Mouse (Mus musculus): Measurements from ENCODE around the gene Ap1m2. TPM values are rescaled to one million over a fixed set of nuclear protein-coding genes. Genes with fewer than 3 reads are reported as not detected.

The Ap1m2 gene
- polyA plus RNA-seq, 1 experiment from 2014 or later: 3.3 TPM

DNA sequence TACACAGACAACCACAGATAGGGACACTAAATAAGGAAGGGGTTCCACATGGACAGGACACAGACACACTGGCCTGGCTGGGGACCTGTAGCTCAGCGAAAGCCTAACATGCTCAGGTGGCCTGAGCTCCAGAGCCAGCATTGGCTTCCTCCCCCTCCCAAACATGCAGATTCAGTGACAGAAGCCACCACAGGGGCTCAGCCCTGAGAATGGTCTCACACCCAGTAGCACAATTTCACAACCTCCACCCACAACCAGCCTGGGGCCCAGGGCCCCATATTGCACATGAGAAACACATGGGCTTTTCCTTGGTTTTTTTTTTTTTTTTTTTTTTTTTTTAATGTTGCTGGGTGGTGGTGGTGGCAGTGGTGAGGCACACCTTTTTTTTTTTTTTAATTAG, 65.8 kb downstream of the Ap1m2 start:
- Histone ChIP-seq H3K4me1 (peaks cover 21% of the 10 kb centered on the region), H3K36me3 (replicated peaks) (no peaks in the 10 kb centered on the region), H3K27ac (no peak overlapping the region), H3K4me2 (no peak overlapping the region), H3K4me3 (replicated peaks) (no peak overlapping the region; the same call in 1 of the 2 replicates), H3K27me3 (peaks cover 97% of the 10 kb centered on the region), H3K9ac (no peak overlapping the region), H3K9me3 (no peaks in the 10 kb centered on the region)
- no peak for ATAC-seq (ENCODE audit: low FRiP score)
- WGBS: 81% methylated on average over 1 of the region's 1 CpGs

- Histone ChIP-seq H3K27ac (no peak overlapping the region), H3K27me3 (peaks cover 94% of the 10 kb centered on the region), H3K36me3 (replicated peaks) (no peaks in the 10 kb centered on the region), H3K4me2 (peak overlapping the region; percentile 69), H3K4me1 (peaks cover 21% of the 10 kb centered on the region), H3K9ac (peak overlapping the region; percentile 48), H3K4me3 (replicated peaks) (peak overlapping the region; percentile 43), H3K9me3 (no peaks in the 10 kb centered on the region)
- under 1% methylated on average over 16 of the region's 16 CpGs for WGBS
- no peak for ATAC-seq (ENCODE audit: low FRiP score)
Observed at GRCm38 (mm10) chr9:21245113-21245487, 67.0 kb downstream of the Ap1m2 start.

- no peak overlapping the region for H3K27ac ChIP-seq
- H3K27me3 ChIP-seq: peaks cover 90% of the 10 kb centered on the region
- H3K9ac ChIP-seq: peak overlapping the region; percentile 48
- H3K9me3 ChIP-seq: no peaks in the 10 kb centered on the region
- WGBS: under 1% methylated on average over 72 of the region's 72 CpGs
- peak overlapping the region; percentile 69 for H3K4me2 ChIP-seq
- H3K4me3 ChIP-seq (replicated peaks): peak overlapping the region; percentile 43
- H3K36me3 ChIP-seq (replicated peaks): no peaks in the 10 kb centered on the region
- no peak; the same call in 1 of the 2 replicates for ATAC-seq (ENCODE audit: low FRiP score)
- H3K4me1 ChIP-seq: peaks cover 23% of the 10 kb centered on the region
Observed at GRCm38 (mm10) chr9:21244428-21245112, 67.6 kb downstream of the Ap1m2 start.

Other genes starting within 250 kb of the Ap1m2 start
- 0.79 and 2.7 TPM in 2 replicates for gene Zglp1, start 245.2 kb downstream of the Ap1m2 start, polyA plus RNA-seq (2016; fragmentation: Nextera tagmentation; extraction: Ambion mirVana)
- gene Gm49373, start 239.2 kb downstream of the Ap1m2 start, polyA plus RNA-seq (2016; fragmentation: Nextera tagmentation; extraction: Ambion mirVana): 0.51 and 2.2 TPM in 2 replicates
- 37.6 and 42.6 TPM in 2 replicates for gene Fdx1l, start 238.7 kb downstream of the Ap1m2 start, polyA plus RNA-seq (2016; fragmentation: Nextera tagmentation; extraction: Ambion mirVana)
- gene Gm38431, start 220.3 kb downstream of the Ap1m2 start, polyA plus RNA-seq (2016; fragmentation: Nextera tagmentation; extraction: Ambion mirVana): 2.0 and 2.8 TPM in 2 replicates
- gene Raver1, start 220.3 kb downstream of the Ap1m2 start, polyA plus RNA-seq (2016; fragmentation: Nextera tagmentation; extraction: Ambion mirVana): 74.2 and 82.7 TPM in 2 replicates
- gene Tyk2, start 181.1 kb downstream of the Ap1m2 start, polyA plus RNA-seq (2016; fragmentation: Nextera tagmentation; extraction: Ambion mirVana): 12.8 TPM in 2 replicates
- gene Cdc37, start 162.4 kb downstream of the Ap1m2 start, polyA plus RNA-seq (2016; fragmentation: Nextera tagmentation; extraction: Ambion mirVana): 260 and 272 TPM in 2 replicates
- 12.8 and 14.5 TPM in 2 replicates for gene Pde4a, start 146.6 kb downstream of the Ap1m2 start, polyA plus RNA-seq (2016; fragmentation: Nextera tagmentation; extraction: Ambion mirVana)
- gene Keap1, start 73.0 kb downstream of the Ap1m2 start, polyA plus RNA-seq (2016; fragmentation: Nextera tagmentation; extraction: Ambion mirVana): 47.5 and 49.6 TPM in 2 replicates
- gene S1pr5, start 63.9 kb downstream of the Ap1m2 start, polyA plus RNA-seq (2016; fragmentation: Nextera tagmentation; extraction: Ambion mirVana): 0.33 and 0.38 TPM in 2 replicates
- 47.4 and 50.7 TPM in 2 replicates for gene Atg4d, start 47.0 kb downstream of the Ap1m2 start, polyA plus RNA-seq (2016; fragmentation: Nextera tagmentation; extraction: Ambion mirVana)
- gene Kri1, start 24.4 kb downstream of the Ap1m2 start, polyA plus RNA-seq (2016; fragmentation: Nextera tagmentation; extraction: Ambion mirVana): 19.5 and 20.8 TPM in 2 replicates
- gene Cdkn2d, start 20.9 kb downstream of the Ap1m2 start, polyA plus RNA-seq (2016; fragmentation: Nextera tagmentation; extraction: Ambion mirVana): 70.6 and 74.5 TPM in 2 replicates
- gene Slc44a2, start 8.4 kb upstream of the Ap1m2 start, polyA plus RNA-seq (2016; fragmentation: Nextera tagmentation; extraction: Ambion mirVana): 76.9 and 80.1 TPM in 2 replicates
- 335 and 363 TPM in 2 replicates for gene Ilf3, start 55.5 kb upstream of the Ap1m2 start, polyA plus RNA-seq (2016; fragmentation: Nextera tagmentation; extraction: Ambion mirVana)
- gene Qtrt1, start 99.5 kb upstream of the Ap1m2 start, polyA plus RNA-seq (2016; fragmentation: Nextera tagmentation; extraction: Ambion mirVana): 43.5 and 50.8 TPM in 2 replicates
- gene Dnm2, start 112.6 kb upstream of the Ap1m2 start, polyA plus RNA-seq (2016; fragmentation: Nextera tagmentation; extraction: Ambion mirVana): 73.8 and 78.4 TPM in 2 replicates
- 68.0 and 68.2 TPM in 2 replicates for gene Tmed1, start 197.9 kb upstream of the Ap1m2 start, polyA plus RNA-seq (2016; fragmentation: Nextera tagmentation; extraction: Ambion mirVana)
- 4.9 and 7.2 TPM in 2 replicates for gene AB124611, start 213.8 kb upstream of the Ap1m2 start, polyA plus RNA-seq (2016; fragmentation: Nextera tagmentation; extraction: Ambion mirVana)
- 54.7 and 62.5 TPM in 2 replicates for gene Carm1, start 234.6 kb upstream of the Ap1m2 start, polyA plus RNA-seq (2016; fragmentation: Nextera tagmentation; extraction: Ambion mirVana)

Data from forebrain, embryonic 12.5 days (tissue).